Mouse (Mus musculus) adrenal gland, postnatal 14 days (tissue): ENCODE measurements around the gene Hapln2. TPM values are rescaled to one million over a fixed set of nuclear protein-coding genes. Genes with fewer than 3 reads are reported as not detected.

ENCODE experiments used
- DNase-seq: peaks from one replicate; pipeline ENCODE4 v3.0.0; 2021; ENCODE audit warnings: mixed read lengths
- total RNA-seq: library from RNA; stranded (reverse); gene quantifications from 2 replicates; pipeline ENCODE4 v1.2.3, GENCODE M21; 2021

Gene Hapln2
- total RNA-seq, 1 experiment from 2014 or later, result not detected

DNA sequence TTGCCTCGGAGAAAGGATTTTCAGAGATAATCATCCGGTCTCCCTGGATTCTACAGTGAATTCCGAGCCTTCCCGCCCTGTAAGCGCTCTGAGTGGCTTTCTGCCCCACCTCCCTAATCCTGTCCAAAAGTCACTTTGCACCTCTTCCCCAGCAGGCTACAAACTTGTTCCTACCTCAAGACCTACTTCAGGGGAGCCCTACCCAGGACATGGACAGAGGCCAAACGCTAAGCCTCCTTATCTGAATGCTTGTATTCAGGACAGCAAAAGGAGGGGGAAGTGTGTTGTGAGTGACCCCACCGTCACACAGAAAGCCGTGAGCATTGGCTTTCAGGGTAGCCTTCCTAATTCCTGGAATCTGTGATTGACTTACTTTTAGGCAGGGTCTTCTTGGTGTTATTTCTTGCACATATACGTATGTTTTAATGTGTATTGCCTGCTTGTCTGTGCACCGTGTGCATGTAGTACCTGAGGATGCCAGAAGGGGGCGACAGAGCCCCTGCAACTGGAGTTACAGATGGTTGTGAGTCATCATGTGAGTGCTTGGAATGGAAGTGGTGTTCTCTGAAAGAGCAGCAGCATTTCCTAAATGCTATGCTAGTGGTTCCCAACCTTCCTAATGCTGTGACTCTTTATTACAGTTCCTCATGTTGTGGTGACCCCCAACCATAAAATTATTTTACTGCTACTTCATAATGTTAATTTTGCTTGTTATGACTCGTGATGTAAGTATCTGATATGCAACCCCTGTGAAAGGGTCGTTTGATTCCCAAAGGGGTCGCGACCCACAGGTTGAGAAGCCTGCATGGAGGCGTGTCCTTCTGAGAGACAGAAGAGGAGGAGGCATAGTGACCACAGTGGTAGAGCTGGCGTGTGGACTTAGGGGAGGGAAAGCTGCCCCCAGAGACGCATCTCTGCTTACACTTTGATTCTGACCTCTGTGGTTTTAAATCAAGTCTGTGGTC lies 21.3 kb downstream of the Hapln2 start:
- no peak for DNase-seq

DNA sequence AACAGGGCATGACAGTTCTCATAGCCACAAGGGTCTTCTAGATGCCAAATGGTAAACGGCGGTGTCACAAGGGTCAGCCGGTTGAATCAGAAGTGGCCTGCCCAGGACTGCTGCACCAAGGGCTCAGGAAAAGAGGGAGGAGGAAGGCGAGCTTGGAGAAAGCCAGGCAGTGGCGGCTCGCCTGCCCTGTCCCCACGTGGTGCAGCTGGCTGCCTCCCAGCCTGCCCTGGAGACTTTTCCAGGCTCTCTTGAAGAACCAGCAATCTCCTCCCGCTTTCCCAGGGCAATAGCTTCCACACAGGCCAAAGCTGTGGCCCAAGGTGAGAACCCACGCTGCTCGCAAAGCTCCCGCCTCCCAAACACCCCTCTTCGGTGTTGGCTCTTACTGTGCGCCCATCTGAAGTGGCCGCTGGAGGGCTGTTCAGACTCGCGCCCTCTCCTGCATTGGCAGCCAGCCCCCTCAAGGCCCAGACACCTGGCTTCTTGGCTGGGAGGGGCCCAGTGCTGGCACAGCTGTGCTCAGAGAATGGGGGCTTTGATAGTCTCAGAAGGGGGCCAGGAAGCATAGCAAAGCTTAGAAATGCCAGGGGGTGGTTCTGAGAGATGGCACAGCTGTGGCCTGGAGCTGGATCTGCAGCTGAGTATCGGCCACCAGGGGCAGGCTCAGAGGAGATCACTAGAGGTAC lies 24.9 kb downstream of the Hapln2 start:
- DNase-seq, result peak; percentile 71

DNA sequence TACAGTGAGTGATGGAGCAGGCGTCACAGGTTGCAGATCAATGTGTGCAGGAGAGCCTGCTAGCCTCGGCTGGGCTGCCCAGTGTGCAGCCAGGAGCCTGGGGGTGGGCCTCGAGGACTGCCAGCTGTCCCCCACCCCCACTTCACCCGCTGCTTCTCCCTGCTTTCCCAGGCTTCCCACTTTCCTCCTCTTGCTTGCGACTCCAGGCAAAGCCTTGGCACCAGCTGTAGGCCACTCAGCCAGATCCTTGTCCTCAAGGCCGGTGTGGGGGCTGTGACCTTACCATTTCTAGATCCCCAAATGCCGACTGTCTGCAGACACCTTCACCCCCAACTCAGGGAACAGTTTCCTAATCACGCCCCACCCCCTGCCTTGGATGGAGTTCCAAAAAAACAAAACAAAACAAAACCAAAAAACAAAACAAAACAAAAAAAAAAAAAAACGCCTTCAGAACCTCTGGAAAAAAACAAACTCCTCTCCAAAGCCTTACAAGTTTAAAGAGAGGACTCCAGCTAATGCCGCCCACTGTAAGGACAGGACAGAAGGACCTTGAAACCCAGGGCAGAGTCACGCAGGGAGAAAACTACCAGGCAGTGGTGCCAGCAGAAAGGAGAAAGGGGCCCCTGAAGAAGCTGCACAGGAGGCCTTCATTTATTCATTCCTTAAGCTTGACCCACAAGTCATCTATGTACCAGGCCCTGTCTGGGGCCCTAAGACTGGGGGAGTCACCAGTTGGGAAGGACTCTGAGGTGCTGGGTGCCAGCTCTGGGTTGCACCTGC lies 26.4 kb downstream of the Hapln2 start:
- peak; percentile 73 for DNase-seq

DNA sequence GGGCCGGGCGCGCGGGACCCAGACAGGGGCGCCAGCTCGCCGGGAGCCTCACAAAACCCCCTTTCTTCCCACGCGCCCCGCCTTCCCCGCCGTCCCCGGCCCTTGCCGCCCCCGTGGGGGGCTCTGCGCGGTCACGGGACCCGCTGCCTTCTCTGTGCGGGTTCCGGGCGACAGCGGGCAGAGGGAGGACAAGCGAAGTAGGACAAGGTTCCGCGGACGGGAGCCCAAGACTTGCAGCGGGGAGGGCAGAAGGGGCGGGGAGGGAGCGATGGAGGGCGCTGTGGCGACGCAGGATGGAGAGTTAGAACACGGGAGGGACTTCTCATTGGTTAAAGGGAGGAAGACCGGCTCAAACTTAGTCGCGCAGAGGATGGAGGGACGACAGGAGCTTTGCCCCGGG lies 27.2 kb downstream of the Hapln2 start, which contains the start of gene Bcan:
Gene Bcan, minus strand, starts transcription at position 50 of the 400 bp plus-strand sequence.
- peak; percentile 82 for DNase-seq

DNA sequence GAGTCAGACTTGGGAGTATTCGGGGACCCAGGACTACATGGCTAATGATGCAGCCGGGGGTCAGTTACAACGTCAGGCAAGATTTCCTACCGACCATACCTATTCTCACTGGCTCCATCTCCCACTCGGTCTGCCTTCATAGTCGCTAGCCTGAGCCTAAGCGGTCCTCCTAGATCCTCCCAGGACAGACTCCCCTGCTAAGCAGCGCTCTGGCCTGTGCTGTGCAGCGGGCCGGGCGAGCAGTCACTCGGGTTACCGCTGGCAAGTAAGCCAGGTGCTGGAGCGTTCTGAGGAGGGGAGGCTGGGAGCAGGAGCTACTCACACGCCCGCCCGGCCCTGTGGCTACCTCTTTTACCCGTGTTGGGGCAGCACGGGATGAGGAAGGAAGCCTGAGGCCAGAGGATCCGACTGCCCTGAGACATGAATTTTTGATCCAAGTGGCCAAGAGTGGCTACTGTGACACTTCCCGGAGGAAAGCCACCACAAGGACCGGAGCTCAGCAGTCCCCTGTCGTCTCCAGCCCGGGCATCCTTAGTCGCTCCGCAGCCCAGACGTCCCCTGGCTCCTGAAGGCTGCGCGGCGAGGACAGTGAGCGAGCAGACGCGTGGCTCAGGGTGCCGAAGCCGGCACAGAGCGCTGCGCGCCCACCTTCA lies 28.0 kb downstream of the Hapln2 start:
- DNase-seq, result peak; percentile 37

DNA sequence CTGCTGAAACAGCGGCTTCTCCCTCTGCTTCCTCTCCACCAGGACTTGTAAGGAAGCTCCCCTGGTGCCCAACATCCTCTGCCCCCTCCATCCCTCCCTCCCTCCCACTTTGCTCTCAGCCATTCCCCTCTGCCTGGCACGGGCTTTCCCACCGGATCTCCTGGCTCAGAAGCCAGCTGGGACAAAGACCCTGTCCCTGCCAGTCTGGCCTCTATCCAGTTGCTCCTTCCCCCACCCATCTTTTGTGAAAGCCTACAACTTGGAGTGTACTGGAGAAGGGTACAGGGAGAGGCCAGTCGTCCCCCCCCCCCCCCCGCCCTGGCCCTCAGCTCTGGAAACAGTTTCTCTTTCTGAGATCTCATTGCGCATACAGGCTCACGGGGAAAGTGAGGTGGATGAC lies 28.6 kb downstream of the Hapln2 start:
- DNase-seq, result no peak

DNA sequence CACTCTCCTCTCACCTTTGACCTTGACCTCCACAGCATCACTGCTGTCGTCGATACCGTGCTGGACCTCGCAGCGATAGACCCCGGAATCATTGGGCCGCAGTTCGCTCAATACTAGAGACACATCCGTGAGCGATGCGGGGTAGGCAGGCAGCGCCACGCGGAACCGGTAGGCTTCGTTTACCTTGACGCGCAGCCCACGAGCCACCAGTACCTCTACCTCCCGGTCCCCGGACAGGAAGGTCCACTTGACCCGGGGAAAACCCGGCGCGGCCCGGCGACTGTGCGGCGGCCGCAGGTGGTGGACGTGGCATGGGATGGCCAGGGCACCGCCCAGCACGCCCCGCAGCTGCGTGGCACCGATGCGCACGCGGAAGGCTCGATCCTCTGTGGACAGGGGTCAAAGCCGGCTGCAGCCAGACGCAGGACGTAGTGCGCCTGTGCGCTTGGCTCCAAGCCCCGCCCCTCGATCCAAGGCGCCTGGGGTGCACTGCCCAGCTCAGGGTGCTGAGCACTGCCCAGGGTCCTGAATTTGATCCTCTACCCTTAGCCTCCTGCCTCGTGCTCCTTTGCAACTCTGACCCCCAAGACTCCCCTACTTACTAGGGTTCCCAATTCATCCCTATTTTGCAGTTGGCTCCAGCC lies 30.3 kb downstream of the Hapln2 start:
- peak; percentile 79 for DNase-seq

DNA sequence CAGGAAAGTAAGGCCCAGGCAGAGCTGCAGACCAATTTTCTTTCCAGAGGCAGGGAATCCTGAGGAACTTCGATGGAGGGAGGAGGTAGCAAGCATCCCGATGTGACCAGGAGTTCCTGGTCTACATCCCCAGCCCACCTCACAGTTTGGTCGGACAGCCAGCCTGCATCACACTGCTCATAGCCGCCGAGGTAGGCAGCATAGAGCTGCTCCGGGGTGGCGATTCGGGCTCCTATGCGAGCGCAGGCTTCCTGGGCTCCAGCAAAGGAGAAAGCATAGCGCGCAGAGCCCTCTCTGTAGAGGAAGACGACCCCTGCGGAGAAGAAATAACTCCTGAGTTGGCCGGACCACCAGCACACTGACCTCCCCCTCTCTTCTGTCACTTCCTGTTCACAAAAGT lies 31.0 kb downstream of the Hapln2 start:
- DNase-seq, result no peak

DNA sequence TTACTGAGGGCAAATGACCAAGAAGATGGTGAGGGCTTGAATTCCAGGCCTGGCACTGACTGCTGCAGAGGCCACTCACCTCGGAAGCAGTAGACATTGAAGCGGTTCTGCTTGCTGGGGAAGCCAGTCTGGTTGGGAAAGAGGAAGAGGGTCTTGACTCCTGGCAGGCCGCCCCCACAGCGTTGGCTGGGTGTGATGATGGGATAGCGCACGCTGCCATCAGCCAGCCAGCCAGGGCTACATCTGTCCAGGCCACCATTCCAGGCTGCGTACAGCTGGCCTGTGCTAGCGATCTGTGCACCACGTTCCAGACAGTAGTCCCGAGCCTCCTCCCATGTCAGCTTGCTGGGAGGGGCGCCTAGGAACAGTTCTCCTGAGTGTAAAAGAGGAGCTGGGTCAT lies 32.1 kb downstream of the Hapln2 start:
- DNase-seq, result no peak

DNA sequence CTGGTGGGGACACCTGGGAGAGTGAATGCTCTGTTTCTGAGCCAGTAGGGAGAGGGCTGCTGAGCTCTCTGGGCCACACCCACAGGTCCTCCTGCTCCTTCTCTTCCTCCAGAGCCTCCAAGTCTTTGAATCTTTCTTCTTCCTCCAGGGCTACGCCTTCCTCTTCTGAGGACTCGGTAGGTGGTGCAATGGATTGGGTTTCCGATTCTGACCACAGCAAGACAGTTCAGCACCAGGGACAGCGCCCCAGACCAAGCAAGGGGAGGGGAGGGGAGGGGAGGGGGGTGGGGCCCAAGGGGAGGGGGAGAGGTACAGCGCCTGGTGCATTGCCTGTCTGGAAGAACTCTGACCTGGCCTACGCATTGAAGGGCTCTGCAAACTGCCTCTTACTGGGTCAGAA lies 33.9 kb downstream of the Hapln2 start:
- peak; percentile 78 for DNase-seq

DNA sequence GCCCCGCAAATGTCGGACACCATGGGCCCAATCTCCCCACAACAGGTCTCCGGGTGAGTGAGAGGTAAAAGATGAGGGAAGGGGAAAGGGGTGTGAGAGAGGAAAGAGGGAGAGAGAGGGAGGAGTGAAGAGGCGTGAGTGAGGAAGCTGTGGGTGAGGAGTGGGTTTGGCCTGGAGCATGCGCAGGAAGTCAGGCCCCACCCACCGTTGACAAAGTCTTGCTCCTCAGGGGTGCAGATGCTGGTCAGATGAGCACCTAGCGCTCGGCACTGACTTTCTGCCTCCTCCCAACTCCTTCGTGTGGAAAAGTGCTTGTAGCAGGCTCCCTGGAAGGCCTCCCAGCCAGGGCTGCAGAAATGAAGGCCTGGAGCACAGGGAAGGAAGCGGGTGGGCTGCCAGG lies 37.4 kb downstream of the Hapln2 start:
- DNase-seq, result no peak

DNA sequence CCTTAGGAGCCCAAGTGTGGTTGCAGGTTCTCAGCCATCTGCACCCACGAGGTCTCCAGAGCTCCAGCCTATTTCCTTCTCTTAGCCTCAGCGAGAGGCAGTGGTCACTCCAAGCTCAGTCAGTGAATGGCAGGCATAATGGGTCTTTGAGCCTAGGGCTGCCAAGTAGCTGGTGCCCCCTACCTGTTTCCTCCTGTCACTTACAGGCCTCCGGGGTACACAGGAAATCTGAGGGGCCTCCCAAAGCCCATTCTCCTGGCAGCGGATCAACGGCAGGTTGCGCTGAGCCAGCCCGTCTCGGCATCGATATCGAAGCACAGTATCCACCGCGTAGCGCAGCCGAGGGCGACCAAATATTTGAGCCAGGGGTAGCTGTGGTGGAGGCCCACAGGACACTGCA lies 39.3 kb downstream of the Hapln2 start:
- no peak for DNase-seq

DNA sequence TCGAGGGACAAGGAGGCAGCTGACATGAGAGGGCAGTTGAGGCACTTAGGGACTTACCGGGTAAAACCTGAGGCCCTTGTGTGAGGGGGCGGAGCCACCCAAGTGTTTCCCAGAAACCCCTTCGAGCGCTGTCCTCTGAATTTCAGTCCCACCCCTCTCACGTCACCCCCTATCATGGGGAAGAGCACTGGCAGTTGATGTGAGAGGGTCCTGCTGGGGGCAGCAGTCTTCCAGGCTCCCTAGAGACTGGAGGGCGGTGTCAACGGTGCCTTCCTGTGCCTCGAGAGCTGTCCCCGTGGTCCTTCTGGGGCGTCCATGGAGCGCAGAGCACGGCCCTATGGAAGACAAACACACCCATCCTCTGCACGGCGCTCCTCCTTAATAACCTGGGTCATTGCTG lies 39.8 kb downstream of the Hapln2 start:
- DNase-seq, result peak; percentile 42

DNA sequence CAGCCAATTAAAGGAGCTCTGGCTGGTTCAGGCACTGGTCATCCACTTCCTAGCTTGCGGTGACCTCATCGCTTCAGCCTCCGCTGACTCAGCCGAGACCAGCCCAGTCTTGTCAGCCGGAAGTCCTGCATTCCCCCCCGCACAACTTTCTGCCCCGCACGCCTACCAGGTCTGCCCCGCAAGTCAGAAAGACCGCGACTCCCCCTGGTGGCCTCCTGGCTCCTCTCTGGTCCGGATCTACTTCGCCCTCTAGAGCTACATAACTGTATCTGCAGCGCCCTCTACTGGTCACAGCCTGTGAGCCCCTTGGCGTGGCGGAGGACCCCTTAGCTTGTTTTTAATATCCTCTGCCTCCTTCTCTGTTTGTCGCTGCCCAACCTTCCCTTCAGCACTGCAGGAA lies 40.5 kb downstream of the Hapln2 start:
- DNase-seq, result peak; percentile 99

DNA sequence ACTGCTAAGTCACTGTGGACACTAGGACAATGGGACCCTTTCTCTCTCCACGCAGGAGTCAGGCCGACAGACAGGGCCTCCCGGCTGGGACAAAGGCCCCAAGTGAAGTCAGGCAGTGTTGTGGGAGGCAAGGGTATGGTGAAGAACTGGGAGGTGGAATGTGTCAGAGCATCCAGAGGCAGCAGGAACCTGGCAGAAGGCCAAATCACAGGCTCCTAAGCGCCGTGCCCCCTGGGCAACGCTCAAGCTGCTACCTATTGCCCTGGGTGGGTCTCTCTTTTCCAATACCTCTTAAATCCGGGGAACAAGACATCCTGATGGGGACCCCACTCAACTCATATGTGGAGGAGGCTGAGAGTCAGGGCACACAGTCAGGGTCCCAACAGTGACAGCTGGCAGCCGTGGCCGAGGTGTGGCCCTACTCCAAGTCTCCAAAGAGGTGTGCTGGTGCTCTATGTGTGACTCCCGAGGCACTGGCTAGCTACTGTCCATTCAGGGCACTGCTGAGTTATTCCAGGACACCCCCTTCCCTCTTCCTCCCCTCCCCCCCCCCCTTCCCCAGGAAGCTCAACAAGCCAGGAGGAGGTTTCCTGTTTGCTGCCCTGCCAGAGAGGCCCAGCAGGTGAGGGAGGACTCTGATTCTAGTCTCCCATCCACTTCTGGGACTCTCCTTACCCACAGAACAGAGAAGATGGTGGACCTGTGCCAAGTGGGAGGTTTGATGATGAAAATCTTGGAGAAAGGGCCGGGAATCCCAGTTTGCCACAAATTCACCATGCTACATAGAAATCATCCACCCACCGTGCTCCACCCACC lies 41.7 kb downstream of the Hapln2 start:
- no peak for DNase-seq

DNA sequence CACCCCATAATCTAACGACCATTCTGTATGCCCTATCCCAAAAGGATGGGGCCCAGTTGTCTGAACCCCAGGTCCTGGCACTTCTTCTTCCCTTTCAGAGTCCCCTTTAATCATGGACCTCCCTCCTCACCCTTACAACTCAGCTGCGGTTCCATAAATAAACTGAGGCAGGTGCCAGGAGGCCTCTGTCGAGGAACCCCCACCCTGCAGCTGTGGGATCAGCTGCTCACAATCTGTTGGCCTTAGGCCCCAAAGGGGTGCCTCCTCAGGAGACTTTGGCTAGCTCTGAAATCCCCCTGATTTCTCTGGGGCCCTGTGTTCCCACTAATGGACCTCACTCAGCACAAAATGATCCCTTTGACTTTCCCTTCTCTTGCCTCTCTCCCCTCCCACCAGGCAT lies 43.3 kb downstream of the Hapln2 start:
- DNase-seq, result no peak

DNA sequence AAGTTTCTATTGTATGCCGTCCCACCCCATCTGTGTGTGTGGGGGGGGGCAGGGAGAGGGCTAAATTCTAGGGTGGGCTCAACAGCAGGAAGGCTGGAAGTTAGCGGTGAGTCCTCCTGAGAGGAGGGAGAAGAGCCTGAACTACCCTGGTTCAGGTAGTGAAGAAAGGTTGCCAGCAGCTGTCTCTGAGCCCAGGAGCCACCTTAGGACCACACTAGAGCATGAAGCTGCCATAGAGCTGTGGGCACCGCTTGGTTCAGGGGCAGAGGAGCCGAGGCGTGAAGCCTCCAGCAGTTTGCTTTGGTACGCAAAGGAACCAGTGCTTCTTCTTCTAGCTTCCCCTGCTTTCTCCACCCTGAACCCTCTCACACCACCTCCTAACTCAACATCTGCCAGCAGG lies 43.8 kb downstream of the Hapln2 start:
- no peak for DNase-seq

DNA sequence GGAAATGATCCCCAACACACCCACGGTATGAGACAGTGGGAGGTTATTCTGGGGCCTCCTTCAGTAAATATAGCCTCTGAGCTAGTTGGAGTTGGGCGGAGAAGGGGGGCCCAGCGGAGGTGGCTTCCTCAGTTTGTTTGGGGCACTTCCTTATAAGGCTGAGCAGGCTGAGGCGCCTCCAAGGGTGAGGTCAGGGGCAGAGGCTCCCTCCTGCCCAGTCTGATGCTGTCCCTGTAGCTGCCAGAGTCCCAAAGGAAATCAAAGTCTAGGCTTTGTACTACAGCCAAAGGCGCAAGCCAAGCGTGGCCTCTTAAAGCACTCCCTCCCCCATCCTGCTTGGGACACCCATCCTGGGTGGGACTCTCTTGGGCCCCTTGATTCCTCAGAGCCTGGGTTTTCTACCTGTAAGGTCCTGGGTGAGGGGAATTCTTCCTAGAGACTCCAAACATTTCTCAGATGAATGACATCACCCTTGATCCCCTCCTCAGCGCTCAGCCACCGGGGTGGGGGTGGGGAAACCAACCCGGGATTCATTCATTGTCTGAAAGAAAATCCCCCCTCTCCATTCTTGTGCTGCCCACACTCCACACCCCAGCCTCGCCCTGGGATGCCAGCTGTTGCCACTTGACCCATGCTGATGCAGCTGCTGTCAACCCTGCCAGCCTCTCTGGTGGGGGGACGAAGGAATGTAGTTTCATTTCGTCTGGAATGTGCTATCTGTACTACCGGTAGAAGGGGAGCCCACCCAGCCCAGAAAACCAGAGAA lies 44.4 kb downstream of the Hapln2 start:
- peak; percentile 66 for DNase-seq

DNA sequence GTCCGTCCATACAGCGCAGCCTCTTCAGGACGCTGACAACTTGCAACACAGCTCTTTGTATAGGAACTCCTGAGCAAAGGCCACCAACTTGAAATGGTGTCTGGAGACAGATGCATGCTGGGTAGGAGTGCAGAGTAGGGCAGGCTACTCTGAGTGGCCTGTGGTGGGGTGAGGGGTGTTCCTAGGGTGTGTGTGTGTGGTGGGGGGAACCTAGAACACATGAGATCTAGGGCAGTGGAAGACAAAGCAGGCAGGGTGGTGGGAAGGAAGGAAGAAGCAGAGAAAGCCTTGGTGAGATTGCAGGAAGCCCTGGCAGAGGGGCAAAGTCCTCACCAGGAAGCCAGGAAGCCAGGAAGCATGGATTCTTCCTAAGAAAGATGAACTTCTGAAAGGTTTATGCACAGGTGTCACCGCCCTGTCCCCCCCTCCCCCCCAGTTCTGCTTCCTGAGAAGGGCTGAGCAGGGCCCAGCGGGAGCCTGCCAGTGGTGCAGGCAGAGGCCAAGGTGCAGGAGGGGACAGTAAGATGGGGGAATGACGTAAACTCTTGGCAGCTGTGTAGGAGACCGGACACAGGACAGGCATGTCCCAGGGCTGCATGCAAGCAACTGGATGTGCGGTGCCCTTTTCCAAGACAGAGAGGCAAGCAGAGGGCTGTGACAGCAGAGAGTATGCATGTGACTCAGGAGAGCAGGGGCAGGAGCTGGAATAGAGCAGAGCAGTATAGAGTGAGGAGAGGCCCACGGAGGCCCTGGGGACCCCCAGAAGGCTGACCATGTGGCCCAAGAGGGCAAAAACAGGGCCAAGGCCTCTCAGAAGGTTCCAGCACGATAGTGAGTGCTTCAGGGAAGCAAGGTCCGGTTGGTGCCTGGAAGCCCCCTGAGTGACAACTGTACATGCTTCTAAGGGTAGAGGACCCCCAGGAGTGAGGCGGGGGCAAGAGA lies 45.2 kb downstream of the Hapln2 start:
- peak; percentile 72 for DNase-seq
